Mouse (Mus musculus): Measurements from ENCODE around the gene Allc. TPM values are rescaled to one million over a fixed set of nuclear protein-coding genes. Genes with fewer than 3 reads are reported as not detected.

The Allc gene
- polyA plus RNA-seq, 1 experiment from 2014 or later = not detected

DNA sequence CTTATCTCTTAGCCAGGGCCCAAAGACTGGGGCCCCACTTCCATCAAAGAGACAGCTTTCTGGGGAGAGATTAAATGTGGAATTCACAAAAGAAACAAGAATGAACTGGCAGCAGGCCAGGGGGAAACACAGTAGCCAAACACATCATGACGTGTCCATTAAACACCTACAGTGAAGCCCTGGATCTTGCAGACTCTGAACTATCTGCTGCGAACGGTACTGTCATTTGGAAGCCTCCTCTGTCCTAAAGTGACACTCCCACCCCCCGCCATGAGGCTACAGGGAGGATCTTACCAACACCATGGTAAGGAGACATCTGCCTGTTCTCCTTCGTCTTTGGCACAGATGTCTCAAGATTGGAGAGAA, 39.8 kb upstream of the Allc start:
- Histone ChIP-seq H3K4me2 (peak overlapping the region; percentile 13; the same call in 1 of the 2 replicates), H3K27ac (ENCODE audit: low read depth) (peak overlapping the region; percentile 58; the same call in 1 of the 2 replicates), H3K4me3 (ENCODE audit: low read depth, low read length) (no peak overlapping the region), H3K9me3 (ENCODE audit: low read depth, low read length) (no peaks in the 10 kb centered on the region), H3K4me1 (ENCODE audit: insufficient read depth) (peaks cover 7% of the 10 kb centered on the region; the same call in 1 of the 2 replicates), H3K9ac (no peak overlapping the region), H3K27me3 (ENCODE audit: insufficient read depth, low read length) (no peaks in the 10 kb centered on the region), H3K36me3 (ENCODE audit: insufficient read depth) (no peaks in the 10 kb centered on the region)
- peak; percentile 66 for ATAC-seq (ENCODE audit: insufficient read depth)
- DNase-seq = peak; percentile 86
- WGBS = 21% methylated on average over 5 of the region's 5 CpGs
- no peak for TF ChIP-seq CTCF (IDR thresholded peaks at IDR 0.05; ENCODE audit: low read depth)

DNA sequence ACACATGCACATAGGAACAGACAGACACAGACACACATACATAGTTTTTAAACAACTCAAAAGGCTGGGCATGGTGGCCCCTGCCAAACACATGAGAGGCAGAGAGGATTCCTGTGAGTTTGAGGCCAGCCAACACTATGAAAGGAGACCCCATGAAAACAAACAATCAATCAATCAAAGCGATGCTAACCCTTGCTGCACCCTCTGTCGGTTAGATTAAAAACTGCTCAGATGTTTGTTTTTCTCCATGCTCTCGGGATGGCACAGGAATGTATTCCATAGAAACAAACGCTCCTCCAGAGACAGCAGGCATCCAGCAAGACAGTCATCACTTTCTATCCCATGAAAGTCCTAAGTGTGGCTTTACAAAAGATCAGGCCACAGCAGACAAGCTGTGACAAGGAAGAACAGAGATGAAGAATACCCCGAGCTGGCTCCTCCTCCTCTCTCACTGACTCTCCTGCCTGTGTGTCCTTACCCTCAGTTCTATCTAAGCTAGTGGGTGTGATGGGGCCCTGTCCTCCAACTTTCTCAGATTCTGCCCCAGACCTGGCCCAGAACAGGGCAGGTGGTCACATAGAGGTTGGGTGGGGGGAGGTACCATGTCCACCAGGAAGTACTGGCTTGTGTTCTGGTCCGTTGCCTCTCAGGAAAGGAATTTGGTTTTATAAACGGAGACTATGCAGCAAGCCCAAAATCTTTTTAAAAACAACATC, 39.3 kb upstream of the Allc start:
- peak; percentile 32 for ATAC-seq (ENCODE audit: insufficient read depth)

DNA sequence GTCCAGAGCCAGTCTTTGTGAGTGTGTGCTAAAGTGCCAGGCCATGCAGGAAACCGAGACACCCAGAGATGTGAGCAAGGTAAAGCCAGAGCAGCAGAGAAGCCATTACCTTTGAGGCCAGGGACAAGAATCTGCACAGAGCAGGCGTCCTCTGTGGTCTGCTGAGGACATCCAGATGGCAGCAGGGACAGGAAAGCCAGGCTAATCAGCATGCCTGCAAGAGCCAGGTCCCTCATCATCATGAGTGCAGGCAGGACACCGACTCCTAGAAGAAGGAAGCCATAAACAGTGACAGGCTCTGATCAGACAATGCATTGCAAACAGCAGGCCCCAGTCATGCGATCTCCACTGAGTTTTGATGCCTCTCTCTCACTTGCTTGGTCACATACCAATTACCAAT, 35.0 kb upstream of the Allc start:
- 48% methylated on average over 4 of the region's 4 CpGs for WGBS

More for the DNA sequence above, 39.3 kb upstream of the Allc start:
- Histone ChIP-seq H3K36me3 (ENCODE audit: insufficient read depth) (no peaks in the 10 kb centered on the region), H3K27ac (ENCODE audit: low read depth) (peak overlapping the region; percentile 33; the same call in 1 of the 2 replicates), H3K9me3 (ENCODE audit: low read depth, low read length) (no peaks in the 10 kb centered on the region), H3K4me1 (ENCODE audit: insufficient read depth) (peaks cover 7% of the 10 kb centered on the region; the same call in 1 of the 2 replicates), H3K4me3 (ENCODE audit: low read depth, low read length) (no peak overlapping the region), H3K4me2 (peak overlapping the region; percentile 13; the same call in 1 of the 2 replicates), H3K27me3 (ENCODE audit: insufficient read depth, low read length) (no peaks in the 10 kb centered on the region), H3K9ac (no peak overlapping the region)
- DNase-seq = peak; percentile 49
- 4% methylated on average over 7 of the region's 7 CpGs for WGBS
- peak; percentile 37 for TF ChIP-seq CTCF (IDR thresholded peaks at IDR 0.05; ENCODE audit: low read depth)

DNA sequence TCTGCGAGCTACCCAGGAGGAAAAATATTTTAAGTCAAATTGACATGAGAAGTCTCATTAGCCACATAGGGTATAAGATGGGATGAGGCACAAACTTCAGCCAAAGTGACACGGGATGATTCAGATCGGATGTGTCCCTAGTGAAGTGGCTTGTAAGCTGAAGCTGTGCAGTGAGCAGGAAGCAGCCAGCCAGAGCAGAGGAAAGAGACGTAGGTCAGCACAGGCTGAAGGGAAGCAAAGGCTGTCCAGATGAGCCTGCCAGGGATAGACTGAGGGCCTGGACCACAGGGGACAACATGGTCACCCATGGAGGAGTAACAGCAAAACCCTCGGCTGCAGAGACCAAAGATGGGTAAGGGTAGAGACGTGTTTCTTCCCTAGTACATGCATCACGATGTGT, 32.1 kb upstream of the Allc start:
- no peak overlapping the region for H3K9ac ChIP-seq
- H3K4me3 ChIP-seq (ENCODE audit: low read depth, low read length) = no peak overlapping the region
- ATAC-seq (ENCODE audit: insufficient read depth) = peak; percentile 41; the same call in 1 of the 2 replicates
- H3K4me1 ChIP-seq (ENCODE audit: insufficient read depth) = no peaks in the 10 kb centered on the region
- DNase-seq = peak; percentile 26
- no peak overlapping the region for H3K27ac ChIP-seq (ENCODE audit: low read depth)
- H3K4me2 ChIP-seq = no peak overlapping the region
- WGBS = 56% methylated on average over 7 of the region's 7 CpGs
- no peaks in the 10 kb centered on the region for H3K9me3 ChIP-seq (ENCODE audit: low read depth, low read length)
- H3K36me3 ChIP-seq (ENCODE audit: insufficient read depth) = no peaks in the 10 kb centered on the region
- TF ChIP-seq CTCF (IDR thresholded peaks at IDR 0.05; ENCODE audit: low read depth) = no peak
- no peaks in the 10 kb centered on the region for H3K27me3 ChIP-seq (ENCODE audit: insufficient read depth, low read length)

More for the DNA sequence above, 35.0 kb upstream of the Allc start:
- H3K4me3 ChIP-seq (ENCODE audit: low read depth, low read length) = no peak overlapping the region
- ATAC-seq (ENCODE audit: insufficient read depth) = no peak
- no peak overlapping the region for H3K9ac ChIP-seq
- TF ChIP-seq CTCF (IDR thresholded peaks at IDR 0.05; ENCODE audit: low read depth) = no peak
- no peaks in the 10 kb centered on the region for H3K27me3 ChIP-seq (ENCODE audit: insufficient read depth, low read length)
- no peak overlapping the region for H3K4me2 ChIP-seq
- no peaks in the 10 kb centered on the region for H3K36me3 ChIP-seq (ENCODE audit: insufficient read depth)
- 0 out of 2 replicates have a peak, but pooled peaks cover 2% of the 10 kb centered on the region for H3K4me1 ChIP-seq (ENCODE audit: insufficient read depth)
- H3K9me3 ChIP-seq (ENCODE audit: low read depth, low read length) = no peaks in the 10 kb centered on the region
- H3K27ac ChIP-seq (ENCODE audit: low read depth) = no peak overlapping the region
- no peak for DNase-seq

DNA sequence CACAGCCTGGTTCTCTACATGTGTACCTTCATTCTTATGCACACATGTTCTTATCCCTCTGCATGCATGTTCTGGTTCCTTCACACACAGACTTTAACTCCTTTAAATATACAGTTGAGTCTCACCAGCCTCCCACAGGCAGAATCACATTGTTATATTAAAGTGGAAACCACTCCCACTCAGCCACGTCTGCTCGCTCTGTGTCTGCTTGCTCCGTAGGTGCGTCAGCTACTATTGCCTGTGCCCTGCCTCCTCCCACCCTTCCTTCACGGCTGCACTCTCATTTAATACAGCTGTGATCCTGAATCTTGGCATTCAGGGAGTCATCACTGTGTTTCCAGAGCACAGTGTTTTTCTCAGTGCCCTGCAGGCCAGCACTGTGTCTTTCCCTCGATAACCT, 30.1 kb upstream of the Allc start:
- no peak for TF ChIP-seq CTCF (IDR thresholded peaks at IDR 0.05; ENCODE audit: low read depth)
- Histone ChIP-seq H3K4me2 (no peak overlapping the region), H3K9me3 (ENCODE audit: low read depth, low read length) (no peaks in the 10 kb centered on the region), H3K9ac (no peak overlapping the region), H3K4me1 (ENCODE audit: insufficient read depth) (peaks cover 7% of the 10 kb centered on the region), H3K4me3 (ENCODE audit: low read depth, low read length) (no peak overlapping the region), H3K27me3 (ENCODE audit: insufficient read depth, low read length) (no peaks in the 10 kb centered on the region), H3K36me3 (ENCODE audit: insufficient read depth) (no peaks in the 10 kb centered on the region), H3K27ac (ENCODE audit: low read depth) (no peak overlapping the region)
- 42% methylated on average over 6 of the region's 6 CpGs for WGBS
- ATAC-seq (ENCODE audit: insufficient read depth) = no peak
- DNase-seq = no peak

DNA sequence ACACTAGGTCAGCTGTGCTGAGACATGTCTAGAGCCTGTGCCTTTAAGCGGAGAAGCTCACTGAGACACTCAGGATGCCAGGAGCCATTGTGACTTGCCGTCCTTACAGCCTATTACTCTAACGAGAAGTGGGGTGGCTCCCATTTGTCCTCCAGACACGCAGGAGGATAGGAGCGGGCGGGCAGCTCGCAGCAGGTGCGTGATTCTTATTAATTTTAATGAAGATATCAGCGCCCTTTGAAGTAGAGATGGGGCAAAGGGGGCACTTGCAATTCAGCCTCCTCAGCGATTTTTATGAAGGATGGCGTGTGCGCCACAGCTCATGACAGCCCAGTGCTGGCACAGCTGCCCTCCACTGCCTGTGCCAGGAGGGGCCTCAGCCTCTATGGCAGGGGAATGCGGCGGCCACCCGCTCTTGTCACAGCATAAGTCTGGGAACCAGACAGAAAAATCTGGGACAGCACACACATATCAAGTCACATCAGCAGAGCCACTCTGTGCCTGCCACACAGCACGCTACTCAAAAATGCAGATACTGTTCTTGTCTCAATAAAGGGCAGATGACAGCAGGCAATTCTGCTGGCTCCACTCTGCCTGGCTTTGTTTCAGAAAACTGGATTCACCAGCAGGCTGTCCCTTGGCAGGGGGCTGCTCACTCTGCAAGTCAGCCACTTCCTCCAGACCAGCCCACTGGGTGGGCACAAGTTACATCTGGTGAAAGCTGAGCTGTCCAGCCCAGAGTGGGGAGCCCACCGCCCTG, 25.4 kb upstream of the Allc start:
- DNase-seq = peak; percentile 57
- no peak overlapping the region for H3K4me3 ChIP-seq (ENCODE audit: low read depth, low read length)
- H3K27me3 ChIP-seq (ENCODE audit: insufficient read depth, low read length) = no peaks in the 10 kb centered on the region
- H3K27ac ChIP-seq (ENCODE audit: low read depth) = peak overlapping the region; percentile 10; the same call in 1 of the 2 replicates
- no peak for TF ChIP-seq CTCF (IDR thresholded peaks at IDR 0.05; ENCODE audit: low read depth)
- H3K4me1 ChIP-seq (ENCODE audit: insufficient read depth) = peaks cover 7% of the 10 kb centered on the region
- WGBS = 55% methylated on average over 17 of the region's 17 CpGs
- no peak overlapping the region for H3K9ac ChIP-seq
- peak; percentile 63 for ATAC-seq (ENCODE audit: insufficient read depth)
- H3K9me3 ChIP-seq (ENCODE audit: low read depth, low read length) = no peaks in the 10 kb centered on the region
- H3K36me3 ChIP-seq (ENCODE audit: insufficient read depth) = no peaks in the 10 kb centered on the region
- H3K4me2 ChIP-seq = no peak overlapping the region

DNA sequence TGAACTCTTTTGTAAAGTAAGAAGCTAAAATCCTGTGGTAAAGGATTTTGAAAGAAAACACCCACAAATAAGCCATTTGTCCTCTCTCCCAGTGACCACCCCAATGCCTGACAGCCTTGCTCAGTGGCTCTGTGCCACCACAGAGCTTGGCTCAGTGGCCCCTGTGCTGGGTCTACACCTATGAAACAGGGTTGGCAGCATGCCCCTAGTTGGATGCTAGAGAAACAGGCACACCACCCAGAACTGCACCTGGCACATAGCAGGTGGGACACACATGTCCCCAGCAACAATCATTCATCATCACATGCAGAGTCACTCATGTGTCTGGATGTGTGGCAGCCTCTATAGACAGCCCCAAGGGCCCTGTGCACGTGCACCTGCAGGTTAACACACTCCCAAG, 21.2 kb upstream of the Allc start:
- no peak overlapping the region for H3K9ac ChIP-seq
- H3K4me1 ChIP-seq (ENCODE audit: insufficient read depth) = peaks cover 7% of the 10 kb centered on the region
- TF ChIP-seq CTCF (IDR thresholded peaks at IDR 0.05; ENCODE audit: low read depth) = no peak
- H3K27me3 ChIP-seq (ENCODE audit: insufficient read depth, low read length) = no peaks in the 10 kb centered on the region
- H3K4me3 ChIP-seq (ENCODE audit: low read depth, low read length) = no peak overlapping the region
- no peak overlapping the region for H3K4me2 ChIP-seq
- DNase-seq = no peak
- H3K27ac ChIP-seq (ENCODE audit: low read depth) = no peak overlapping the region
- no peaks in the 10 kb centered on the region for H3K36me3 ChIP-seq (ENCODE audit: insufficient read depth)
- ATAC-seq (ENCODE audit: insufficient read depth) = no peak
- H3K9me3 ChIP-seq (ENCODE audit: low read depth, low read length) = no peaks in the 10 kb centered on the region
- WGBS = 57% methylated on average over 1 of the region's 1 CpGs

Data from lung, embryonic 14.5 days (tissue).